Mouse (Mus musculus) B cell, adult 2 months (primary cell): ENCODE data around the gene Rtp4.

ENCODE experiments used
- DNase-seq, 2 experiments: peaks; one replicate each; pipeline ENCODE4 v3.0.0; 2022

Rtp4 gene

DNA sequence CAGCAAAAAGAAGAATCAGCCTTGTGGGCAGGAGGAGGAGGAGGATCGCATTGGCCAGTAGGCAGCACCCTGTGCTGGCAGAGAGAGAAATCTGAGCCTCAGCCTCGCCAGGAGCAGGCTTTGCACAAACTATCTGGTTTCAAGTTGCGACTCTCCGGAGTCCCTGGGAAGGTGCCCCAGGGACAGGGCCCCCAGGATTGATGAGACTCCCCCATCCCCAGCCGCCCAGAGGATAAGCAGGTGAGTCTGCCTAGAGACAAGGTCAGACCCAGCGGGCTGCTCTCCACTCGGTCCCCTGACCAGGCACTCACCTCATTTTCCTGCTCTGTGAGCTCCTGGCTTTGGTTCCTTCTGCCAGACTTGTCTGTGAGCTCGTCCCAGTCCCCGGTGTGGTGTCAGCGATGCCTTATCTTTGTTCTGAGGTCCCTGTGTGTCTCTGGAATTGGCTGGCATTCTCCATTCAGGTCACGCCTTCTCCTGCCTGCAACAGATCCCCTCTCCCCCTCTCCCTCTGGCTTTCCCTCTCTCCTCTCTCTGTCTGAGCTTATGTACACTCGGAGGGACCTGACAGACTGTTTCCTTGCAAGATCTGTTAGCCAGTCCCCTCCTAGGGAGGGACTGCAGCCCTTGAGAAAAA, at the start of gene Rtp4, which contains the start of gene Masp1:
Gene Rtp4 (plus strand): TSS at position 57 of the 637 bp plus-strand sequence.
Gene Masp1 (minus strand): TSS at position 581 of the 637 bp plus-strand sequence.
- DNase-seq: no peak

DNA sequence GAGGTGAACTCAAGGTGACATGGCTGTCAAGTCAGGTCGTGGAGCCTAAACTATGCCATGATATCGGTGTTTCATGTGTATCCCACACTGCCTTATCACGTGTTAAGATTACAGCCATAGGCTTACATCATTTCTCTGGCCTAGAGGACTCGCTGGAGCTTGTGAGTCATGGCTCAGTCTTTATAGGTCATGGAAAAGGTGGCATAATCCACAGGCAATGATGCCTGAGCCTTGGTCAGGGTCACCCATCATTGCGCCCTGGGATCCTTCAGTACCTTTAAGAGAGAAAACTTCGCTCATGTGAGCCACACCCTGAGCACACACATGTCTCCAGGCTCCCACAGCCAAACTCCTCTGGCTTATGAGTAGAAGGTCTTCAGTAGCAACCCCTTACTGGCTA, 48.5 kb upstream of the Rtp4 start:
- no peak for DNase-seq

DNA sequence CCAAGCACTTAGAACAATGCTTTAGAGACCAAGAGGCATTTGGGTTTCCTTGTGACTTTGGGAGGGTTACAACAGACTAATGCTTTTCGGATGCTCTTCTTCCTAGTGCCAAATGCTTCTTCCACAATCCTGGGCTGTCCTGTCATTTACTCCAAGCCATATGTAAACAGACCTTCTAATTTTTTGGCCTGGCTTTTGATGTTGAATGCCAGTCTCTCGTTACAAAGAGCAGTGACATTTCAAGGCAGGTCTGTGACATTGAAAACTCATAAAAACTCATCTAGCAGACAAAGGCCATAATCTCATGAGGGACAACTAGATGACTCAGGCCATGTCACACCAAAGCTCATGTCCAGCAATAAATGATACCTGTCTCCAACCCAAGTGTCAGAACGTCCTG, 48.0 kb upstream of the Rtp4 start:
- DNase-seq: no peak

DNA sequence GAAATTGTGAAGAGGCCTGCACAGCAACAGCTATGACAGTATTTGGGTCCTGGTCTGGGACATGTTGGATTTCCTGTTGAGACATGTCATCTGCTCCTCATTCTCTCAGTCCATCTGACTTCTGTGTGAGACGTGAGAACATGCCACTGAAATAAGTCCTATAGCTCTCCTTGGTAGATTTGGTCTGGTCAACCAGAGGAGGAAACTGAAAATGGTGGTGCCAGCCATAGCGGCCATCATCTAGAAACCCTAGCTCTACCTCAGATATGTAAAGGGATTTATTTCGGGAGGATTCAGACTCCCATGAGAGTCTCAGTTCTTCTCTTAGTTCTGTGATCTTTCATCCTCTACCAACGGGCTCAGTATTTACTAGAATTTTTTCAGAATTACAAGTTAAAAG, 44.4 kb upstream of the Rtp4 start:
- no peak for DNase-seq

DNA sequence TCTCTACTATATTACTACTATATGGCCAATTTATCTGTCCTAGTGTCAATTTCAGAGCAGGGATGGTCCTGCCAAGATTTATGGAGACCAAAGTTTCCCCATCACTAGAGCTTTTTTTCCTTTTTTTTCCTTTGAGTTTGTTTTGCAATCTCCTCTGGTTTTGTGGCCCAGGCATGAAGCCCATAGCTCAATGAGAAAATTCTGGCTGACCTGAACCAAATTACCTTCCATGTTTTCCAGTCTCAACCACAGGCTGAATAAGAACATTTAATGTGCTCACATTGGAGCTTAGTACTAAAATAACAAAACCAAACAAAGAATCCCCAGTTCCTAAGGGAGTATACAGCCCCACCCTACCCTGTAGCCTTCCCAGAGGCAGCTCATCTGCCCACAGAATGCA, 43.5 kb upstream of the Rtp4 start:
- no peak for DNase-seq

DNA sequence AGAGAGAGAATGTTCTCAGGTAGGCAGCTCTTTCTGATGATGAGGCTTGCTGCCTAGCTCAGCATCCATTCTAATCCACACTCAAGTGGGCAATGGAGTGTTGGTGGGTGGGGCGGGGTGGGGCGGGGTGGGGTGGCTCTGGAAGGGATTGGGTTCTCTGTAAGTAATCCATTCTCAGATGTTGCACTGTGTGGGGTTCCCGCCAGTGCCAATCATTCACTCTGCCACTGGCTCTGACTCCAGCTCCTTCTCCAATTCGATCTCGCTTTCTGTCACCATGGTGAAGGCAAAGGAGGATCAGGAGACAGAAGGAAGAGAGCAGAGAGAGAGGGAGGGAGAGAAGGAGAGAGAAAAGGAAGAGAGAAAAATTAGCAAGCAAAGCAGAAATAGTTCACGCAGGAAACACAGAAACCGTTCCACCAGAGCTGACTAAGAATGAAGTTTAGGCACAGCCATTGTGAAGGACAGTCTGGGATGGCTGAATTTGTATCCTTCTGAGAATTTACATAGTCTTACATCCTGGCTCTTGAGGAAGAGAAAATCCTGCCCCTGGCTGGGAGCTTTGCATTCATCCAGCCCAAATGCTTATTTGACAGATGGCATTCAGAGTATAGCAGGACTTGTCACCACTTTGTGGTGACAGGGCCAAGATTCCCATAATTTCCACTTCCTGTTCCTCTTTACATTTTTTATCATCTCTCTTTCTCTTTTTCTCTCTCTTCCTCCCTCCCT, 40.1 kb upstream of the Rtp4 start:
- DNase-seq: no peak

DNA sequence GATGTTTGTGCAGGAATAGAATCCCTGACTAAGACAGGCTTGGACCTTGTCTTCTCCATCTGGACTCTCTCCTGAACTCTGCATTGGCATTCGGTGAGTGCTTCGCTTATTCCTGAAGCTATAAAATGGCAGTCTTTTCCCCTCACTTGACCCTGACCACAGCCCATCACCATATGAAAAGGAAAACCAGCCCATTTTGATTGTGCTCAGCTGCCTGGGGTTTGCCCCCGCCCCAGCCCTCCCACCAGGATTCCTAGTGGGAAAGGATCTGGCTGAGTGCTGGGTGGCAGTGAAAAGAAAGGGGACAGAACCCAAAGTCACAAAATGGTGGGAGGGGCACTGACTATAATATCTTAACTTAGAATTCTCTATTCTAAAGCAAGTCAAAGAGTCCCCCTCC, 37.9 kb upstream of the Rtp4 start:
- DNase-seq: no peak

DNA sequence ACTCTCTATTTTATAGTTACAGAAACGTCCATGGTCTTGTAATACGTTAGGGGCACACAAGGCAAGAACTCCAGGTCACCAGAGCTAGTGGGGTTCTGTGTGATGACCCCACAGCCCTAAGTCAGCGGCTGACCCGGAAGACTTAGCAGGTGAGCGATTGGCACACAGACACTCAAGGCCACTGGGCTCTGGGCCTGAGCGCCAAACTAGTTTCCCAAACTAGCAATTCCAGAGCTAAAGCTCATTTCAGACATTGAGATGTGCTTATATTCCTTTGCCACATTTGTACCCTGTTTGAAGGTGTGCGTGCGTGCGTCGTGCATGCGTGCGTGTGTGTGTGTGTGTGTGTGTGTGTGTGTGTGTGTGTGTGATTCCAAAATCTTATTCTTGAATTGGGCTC, 37.2 kb upstream of the Rtp4 start:
- no peak for DNase-seq

DNA sequence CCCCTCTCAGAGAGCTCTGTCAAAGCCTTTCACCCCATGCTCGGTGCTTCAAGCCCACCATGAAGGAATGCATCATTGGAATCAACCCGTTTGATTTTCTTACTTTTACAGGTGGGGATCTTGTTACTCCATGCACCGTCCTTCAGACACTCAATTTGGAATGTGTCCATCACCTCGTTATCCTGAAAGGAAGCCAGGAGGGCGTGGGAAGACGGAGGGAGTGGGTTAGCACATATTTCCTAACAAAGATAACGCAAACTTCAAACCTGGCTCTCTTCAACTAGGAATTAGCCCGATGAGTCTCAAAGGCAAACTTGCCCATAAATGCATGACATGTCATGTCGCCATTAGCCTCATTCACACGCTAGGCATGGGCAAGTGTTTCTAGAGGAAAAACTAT, 36.8 kb upstream of the Rtp4 start:
- no peak for DNase-seq

DNA sequence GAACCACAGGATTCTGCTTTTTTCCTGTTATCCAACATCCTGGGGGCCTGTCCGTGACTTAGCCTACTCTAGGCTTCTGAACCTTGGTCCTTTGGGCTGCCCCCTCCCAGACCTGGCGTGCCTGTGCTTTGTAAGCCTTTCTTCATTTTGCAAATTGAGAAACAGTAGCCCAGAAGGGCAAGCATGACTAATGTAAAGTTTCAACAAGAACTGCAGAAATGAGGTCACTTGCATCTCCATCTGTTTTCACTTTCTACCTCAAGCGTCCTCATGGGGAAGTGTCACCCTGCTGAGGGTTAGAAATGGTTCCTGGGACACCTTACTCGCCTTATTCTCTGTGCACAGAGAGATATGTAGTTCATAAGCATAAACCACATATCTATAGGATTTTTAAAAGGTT, 27.3 kb upstream of the Rtp4 start:
- DNase-seq: no peak

DNA sequence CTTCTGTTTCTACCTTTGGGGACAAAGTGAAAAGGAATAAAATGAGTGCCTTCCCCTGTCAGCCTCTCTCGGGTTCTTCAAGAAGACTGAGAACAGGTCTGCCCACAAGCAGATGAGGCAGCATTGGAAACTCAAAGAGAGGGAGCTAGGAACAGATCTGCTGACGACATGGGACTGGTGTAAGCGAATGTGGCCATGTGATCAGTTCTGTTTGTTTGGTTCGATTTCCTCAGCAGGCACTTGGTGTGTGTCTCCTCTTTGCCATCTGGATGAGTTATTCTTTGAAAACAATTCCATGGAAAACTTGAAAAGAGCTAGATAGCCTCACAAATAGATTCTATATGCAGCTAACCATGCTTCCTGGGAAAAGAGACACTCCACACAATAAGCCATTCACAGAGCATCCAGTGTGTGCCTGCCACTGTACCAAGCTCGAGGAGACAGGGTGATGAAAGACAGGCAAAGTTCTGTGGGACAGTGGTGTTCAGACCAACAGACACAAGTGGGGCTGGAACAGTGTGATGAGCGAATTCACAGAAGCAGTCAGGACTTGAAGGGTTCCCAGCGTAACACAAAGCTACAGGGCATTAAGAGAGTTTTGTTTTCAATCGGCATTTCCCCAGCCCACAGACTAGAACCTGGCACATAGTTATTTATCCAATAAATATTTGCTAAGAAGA, 23.7 kb upstream of the Rtp4 start:
- no peak for DNase-seq

DNA sequence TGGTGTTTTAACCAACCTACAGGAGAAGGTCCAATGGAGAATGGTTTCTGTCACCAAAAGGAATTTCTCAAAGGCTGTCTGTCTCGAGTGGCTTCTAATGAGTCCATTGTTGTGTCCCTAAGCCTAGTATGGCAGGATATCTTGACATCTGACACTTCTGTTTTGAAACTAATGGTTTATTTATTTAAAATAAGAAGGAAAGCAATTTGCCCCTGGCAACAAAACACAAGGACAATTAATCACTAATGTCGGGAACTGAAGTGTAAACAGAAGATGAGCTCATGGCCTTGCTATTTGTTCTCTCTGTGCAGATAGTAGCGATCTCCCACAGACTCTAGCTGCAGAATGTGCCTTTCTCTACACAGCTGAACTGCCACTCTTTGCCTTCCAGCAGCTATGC, 22.7 kb upstream of the Rtp4 start:
- DNase-seq: no peak

DNA sequence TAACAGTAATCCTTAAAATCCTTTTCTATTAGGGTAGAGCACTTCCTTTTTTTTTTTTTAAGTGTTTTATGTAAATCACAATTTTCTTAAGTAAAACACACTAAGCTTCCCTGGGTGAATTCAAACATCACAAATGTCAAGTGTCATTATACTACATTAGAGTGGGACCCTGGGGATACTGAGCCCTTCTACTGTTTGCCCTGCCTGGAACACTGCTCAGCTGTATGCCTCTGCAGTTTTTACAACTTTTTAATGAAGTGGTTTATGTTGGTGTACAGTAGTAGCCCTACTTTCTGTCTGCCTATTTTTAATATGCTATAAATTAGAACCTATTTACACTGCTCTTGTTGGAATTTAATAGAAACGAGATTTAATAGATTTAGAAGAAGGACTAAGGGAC, 22.2 kb upstream of the Rtp4 start:
- DNase-seq: no peak

DNA sequence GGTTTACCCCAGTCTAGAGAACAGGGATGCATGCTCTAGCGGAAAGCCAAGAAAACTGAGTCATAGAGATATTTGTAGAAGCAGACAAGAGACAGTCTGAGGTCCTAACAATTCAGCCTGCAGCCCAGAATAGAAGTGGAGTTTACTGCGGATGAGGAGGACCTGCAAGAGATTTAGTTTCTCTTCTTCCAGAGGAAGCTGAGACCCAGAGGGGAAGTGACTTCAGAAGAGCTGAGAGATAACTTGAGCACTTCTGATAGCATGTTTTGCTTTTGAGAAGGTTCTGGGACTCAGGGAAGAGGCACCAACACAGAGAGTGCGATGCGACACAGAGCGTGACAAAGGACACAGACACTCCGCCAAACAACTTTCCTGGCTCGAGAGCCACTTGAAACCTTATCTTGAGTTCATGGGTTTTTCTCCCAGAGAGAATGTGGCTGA, 21.4 kb upstream of the Rtp4 start:
- no peak for DNase-seq

DNA sequence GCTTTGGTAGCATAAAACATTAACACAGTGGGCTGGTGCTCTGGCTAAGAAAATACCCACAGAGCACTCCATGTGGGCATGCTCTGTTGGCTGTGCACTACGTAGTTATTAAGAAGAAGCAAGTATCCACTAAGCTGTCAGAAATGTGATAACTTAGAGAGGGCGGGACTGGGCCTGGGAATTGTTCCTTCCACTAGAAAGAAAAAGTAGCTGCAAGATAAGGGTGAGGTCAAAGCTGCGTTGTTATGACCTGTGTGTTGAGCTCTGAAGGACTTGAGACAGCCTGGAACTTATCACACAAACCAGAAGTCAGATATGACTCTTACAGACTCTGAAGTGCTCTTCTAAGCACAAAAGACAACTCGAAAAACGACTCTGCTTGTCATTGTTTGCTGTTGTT, 19.5 kb upstream of the Rtp4 start:
- no peak for DNase-seq

DNA sequence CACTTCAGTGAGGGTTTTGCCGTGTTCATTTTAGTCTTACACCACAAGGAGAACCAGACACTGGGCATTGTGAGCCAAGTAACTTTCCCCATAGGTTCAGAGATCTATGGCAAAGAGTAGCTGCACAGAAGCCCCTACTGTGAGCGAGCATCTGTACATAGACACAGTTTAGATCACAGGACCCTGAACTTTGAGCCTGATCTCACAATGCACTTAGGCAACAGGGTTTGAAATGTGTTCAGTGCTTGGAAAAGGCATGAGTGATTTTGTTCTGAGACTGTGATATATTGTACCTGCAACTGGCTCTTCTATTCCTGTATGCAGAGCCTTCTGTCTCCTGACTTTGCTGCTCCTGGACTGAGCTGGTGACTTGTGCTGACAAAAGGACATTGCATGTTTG, 18.8 kb upstream of the Rtp4 start:
- no peak for DNase-seq

DNA sequence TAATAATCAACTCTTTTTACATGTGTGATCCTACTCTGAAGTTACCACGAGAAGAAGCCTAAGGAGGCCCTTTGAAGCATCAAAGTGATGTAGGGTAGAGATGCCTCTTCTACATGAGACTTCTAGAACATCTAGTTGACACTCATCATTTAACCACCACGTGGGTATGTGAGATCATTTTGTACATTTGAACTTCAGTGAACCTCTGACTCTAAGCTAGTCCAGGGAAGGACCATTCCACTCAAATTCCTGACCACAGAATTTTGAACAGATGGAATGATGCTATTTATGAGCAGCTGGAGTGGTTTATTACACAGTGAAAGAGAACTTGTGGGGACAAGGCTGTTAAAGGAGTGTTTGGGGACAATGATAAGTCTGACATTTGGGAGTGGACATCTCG, 17.6 kb upstream of the Rtp4 start:
- no peak for DNase-seq

DNA sequence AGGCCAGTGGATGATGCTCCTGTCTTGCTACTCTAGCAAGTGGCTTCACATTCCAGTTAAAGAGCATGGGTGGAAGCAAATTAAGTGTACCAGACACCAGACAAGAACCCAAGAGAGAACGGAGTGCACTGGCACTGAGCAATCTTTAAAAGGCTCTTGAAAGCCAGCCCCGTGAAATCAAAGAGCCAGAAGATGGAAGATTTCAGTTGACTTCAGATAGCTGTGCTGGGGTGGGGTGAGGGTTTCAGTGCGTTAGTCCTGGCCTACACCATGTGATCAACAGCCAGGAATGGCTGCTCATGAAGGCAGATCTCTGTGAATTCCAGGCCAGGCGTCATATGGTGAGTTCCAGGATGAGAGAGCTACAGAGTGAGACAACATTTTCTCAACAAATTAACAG, 16.7 kb upstream of the Rtp4 start:
- no peak for DNase-seq

DNA sequence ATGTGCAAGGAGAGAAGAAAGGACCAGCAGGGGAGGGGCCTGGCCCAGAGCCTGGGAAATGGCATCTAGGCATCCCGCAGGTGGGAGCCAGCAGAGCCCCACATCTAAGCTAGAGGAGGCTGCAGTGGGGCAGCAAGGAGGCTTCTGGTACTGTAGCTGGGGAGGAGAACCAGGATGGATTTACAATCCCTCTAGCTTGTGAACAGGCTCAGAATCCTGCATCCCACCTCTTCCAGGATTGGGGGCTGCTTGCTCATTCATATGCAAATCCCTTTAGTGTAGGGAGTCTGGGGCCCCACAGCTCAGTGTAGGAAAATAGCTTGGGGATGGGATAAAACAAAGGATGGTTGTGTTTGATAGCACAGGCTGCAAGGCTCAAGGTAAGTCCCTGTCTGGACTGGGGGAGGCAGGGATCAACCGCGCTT, 15.8 kb upstream of the Rtp4 start:
- DNase-seq: no peak

DNA sequence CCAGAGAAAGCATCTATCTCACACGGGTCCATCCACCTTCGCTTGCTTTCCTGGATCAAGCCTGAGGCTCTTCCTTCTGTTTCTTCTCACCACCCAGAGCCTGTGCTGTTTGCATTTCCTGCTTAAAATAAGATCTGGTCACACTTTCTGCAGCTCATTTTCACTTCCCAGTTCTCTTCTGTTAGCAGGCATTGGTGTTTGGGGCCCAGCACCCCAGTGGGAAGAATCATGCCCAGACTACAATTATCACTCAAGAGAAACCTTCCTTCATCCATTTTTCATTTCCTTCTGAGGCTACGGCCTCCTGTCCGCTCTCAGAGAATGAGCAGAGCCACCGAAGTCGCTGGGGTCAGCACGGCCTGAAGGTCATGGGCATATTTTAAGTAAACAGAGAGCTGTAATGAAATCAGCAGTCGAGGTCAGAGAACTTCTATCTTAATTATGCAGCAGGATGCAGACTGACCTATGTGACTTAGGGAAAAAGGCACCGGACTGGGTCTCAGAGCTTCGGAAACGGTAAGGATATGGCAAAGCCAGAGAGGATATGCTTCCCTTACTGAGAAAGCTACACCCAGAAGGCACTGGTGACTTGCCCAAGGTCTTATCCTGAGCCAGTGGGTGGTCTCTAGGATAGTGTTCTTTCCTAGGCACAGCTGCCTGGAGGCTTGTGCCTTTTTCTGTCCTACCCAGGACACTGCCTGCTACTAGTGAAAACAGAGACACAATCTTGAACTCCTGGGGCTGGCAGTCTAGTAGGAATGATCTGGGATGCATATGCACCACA, 14.0 kb upstream of the Rtp4 start:
- peak; percentile 2 to 9 for DNase-seq

DNA sequence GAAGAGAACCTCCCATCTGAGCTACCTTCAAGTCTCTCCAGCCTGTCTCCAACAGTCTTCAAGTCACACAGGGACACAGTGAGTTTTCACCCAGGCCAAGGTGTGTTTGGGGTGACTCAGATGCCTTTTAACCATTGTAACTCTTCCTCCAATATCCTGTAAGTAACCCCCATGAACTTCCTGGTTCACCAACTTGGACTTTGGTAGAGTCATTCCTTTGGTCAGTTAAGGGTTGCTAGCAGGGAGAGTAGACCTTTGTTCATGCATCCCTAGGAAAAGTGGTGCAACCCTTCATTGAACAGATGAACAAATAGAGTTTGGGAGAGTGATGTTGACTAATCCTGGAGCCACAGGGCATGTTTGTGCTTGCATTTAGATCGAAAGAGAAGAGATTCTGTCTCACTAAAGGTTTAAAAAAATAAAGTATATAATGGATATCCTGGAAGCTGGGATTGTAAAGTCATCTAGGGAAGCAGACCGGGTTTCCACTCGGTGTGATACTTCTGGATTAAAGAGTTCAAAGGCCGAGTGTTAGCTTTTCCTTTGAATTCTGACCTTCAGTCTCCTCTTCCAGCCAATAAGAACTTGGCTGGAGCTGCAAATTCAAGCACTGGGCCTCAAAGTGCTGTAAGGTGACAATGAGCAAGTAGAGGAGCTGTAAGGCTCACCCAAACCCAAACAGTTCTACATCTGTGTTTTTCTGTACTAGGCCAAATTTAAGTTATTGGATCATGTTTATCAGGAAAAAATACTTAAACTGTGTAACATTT, 8.7 kb upstream of the Rtp4 start:
- DNase-seq: no peak

DNA sequence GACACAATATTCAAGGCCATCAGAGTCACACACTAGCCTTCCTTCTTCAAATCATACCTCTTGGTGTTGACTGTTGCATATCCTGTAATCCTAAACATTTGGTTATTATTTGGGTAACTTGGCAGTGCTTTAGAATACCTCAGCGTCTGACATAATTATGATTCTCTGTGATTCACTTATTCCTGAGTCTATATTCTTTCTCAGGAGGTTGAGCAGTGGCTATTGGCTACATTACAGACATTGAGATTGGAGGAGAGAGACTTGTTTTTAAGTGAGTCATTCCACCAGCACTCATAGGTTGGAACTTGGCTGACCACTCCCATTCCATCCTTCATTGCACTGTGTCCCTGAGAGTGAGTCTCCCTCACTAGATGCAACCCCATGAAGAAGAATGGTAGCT, 6.7 kb upstream of the Rtp4 start:
- no peak for DNase-seq

DNA sequence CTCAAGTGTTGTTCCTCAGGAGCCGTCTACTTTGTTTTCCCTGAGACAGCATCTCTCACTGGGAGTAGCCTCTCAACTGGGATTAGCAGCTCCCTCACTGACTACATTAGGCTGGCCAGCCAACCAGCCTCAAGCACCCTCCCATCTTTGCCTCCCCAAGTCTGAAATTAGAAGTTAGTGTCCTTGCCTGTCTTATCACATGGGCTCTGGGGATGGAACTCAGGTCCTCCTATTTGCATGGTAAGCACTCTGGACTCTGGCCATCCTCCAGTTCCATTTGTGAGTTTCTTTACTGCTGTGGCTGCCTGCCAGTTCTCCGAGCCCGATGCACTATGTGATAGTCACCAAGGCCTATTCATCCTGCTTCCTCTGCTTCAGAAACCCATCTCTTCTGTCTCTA, 4.3 kb upstream of the Rtp4 start:
- no peak for DNase-seq
